Mouse (Mus musculus) thymus, adult 2 months (tissue): ENCODE measurements around the gene Ift27.

ENCODE experiments used
- CTCF ChIP-seq: fragments of 200-500 bp; IDR thresholded peaks from 2 replicates; pipeline ENCODE4 v1.5.1; 2012; ENCODE audit warnings: mild to moderate bottlenecking, control low read depth, low read length, moderate library complexity, borderline replicate concordance; ENCODE audit not compliant: control insufficient read depth, poor library complexity, insufficient read depth; ENCODE audit errors: extremely low read depth
- POLR2A ChIP-seq: fragments of 200-500 bp; IDR thresholded peaks from 2 replicates; pipeline ENCODE4 v1.6.1; 2012; ENCODE audit warnings: mild to moderate bottlenecking, low read length, control low read depth, moderate library complexity; ENCODE audit not compliant: control insufficient read depth, poor library complexity, insufficient read depth; ENCODE audit errors: extremely low read depth

DNA sequence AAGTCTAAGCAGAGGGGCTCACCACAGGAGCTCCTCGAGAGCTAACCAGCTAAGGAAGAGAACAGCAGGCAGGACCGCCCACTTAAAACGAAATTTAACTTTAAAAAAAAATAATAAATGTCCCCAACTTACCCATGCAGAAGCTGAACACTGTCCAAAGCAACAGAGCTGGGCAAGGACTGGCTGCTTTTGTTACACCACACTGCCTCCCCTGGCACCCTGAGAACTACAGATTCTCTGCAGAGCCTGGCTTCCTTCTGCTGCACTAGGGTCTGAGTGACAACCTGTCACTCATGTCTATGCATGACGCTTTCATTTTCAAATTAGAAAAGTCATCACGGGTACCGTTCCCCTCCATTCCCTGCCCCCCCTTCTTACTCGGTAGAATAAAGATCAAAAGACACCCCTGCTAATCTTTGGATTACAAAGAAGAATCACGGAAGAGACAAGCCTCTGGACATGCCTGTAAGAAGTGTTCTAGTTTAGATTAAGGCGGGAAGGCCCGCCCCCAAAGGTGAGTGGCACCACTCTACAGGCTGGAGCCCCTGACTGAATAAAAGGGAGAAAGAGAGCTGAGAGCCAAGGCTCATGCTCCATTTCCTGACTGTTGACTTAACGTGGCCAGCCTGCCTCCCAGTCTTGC lies 1.5 kb downstream of the Ift27 start:
- no peak for TF ChIP-seq POLR2A
- no peak for TF ChIP-seq CTCF
